In genomic region chr19:28357595-28357994, GRCm38 (mm10) we compare ENCODE assay signal across 21 mouse cellular contexts.
DNase-seq lines count a peak whose midpoint lies in the region; ATAC-seq and TF ChIP-seq lines count a peak whose summit lies in the region.
"Had no signal": no experiment of that assay in that cellular context is flagged by ENCODE, and none has a peak within 500 bp of the region (broad histone marks: within the 10 kb centered on the region; RNA-seq: fewer than 3 reads in every experiment).

No protein-coding gene starts in this region.

- no peak overlapping the region for H3K4me2 ChIP-seq in forebrain, embryonic 15.5 days (replicated peaks)
- no peak overlapping the region for H3K4me2 ChIP-seq in forebrain, embryonic 16.5 days (ENCODE audit: low read length)
- no peak overlapping the region for H3K4me2 ChIP-seq in midbrain, embryonic 16.5 days (ENCODE audit: low read length)
- no peak overlapping the region for H3K4me2 ChIP-seq in lung, postnatal 0 days (replicated peaks; ENCODE audit: low read depth, low read length)
- H3K4me2 ChIP-seq: heart, embryonic 11.5 days; hindbrain, embryonic 15.5 days; limb, embryonic 13.5 days; liver, embryonic 13.5 days; midbrain, embryonic 15.5 days; neural tube, embryonic 15.5 days had no signal

- DNase-seq in midbrain, embryonic 10.5 days (ENCODE audit: low spot score) = no peak
- DNase-seq in cerebellum, adult 2 months = peak; percentile 63 to 78
- peak; percentile 76 to 82 for DNase-seq in cerebellum, postnatal 25 days
- DNase-seq in urinary bladder, adult 2 months (ENCODE audit: low spot score) = no peak
- DNase-seq in lung, postnatal 0 days (ENCODE audit: low spot score) = no peak
- DNase-seq: adrenal gland, postnatal 36 days; gastrocnemius, postnatal 14 days; heart, adult 11 months; layer of hippocampus, postnatal 36 days; liver, embryonic 13.5 days; lung, adult 2 months; right cerebral cortex, adult 18-20 months had no signal

- no peak for TF ChIP-seq POLR2A in cerebellum, adult 2 months (IDR thresholded peaks at IDR 0.05; ENCODE audit: borderline replicate concordance, insufficient read depth, low read length)

- H3K36me3 ChIP-seq in forebrain, embryonic 15.5 days = no peaks in the 10 kb centered on the region
- H3K36me3 ChIP-seq in forebrain, embryonic 16.5 days (ENCODE audit: control insufficient read depth, insufficient read depth) = no peaks in the 10 kb centered on the region
- no peaks in the 10 kb centered on the region for H3K36me3 ChIP-seq in midbrain, embryonic 10.5 days
- no peaks in the 10 kb centered on the region for H3K36me3 ChIP-seq in midbrain, embryonic 16.5 days (ENCODE audit: control insufficient read depth, insufficient read depth, low read length)
- H3K36me3 ChIP-seq in lung, postnatal 0 days (ENCODE audit: insufficient read depth, low read length) = no peaks in the 10 kb centered on the region
- H3K36me3 ChIP-seq: hindbrain, embryonic 15.5 days; limb, embryonic 13.5 days; liver, embryonic 13.5 days; midbrain, embryonic 15.5 days; neural tube, embryonic 15.5 days had no signal

- H3K9me3 ChIP-seq in forebrain, embryonic 15.5 days = no peaks in the 10 kb centered on the region
- no peaks in the 10 kb centered on the region for H3K9me3 ChIP-seq in forebrain, embryonic 16.5 days (ENCODE audit: control insufficient read depth, low read length)
- peaks cover 21% of the 10 kb centered on the region; the same call in 1 of the 2 replicates for H3K9me3 ChIP-seq in midbrain, embryonic 10.5 days (replicated peaks)
- no peaks in the 10 kb centered on the region for H3K9me3 ChIP-seq in midbrain, embryonic 16.5 days (replicated peaks; ENCODE audit: control insufficient read depth, low read length, poor library complexity, severe bottlenecking)
- no peaks in the 10 kb centered on the region for H3K9me3 ChIP-seq in lung, postnatal 0 days (ENCODE audit: low read length)
- H3K9me3 ChIP-seq: hindbrain, embryonic 15.5 days; limb, embryonic 13.5 days; liver, embryonic 13.5 days; neural tube, embryonic 15.5 days had no signal

- H3K4me1 ChIP-seq in forebrain, embryonic 15.5 days = peaks cover 12% of the 10 kb centered on the region
- peaks cover 12% of the 10 kb centered on the region for H3K4me1 ChIP-seq in forebrain, embryonic 16.5 days (replicated peaks; ENCODE audit: control insufficient read depth, insufficient read depth, low read length)
- H3K4me1 ChIP-seq in midbrain, embryonic 10.5 days = peaks cover 22% of the 10 kb centered on the region
- peaks cover 2% of the 10 kb centered on the region; the same call in 1 of the 2 replicates for H3K4me1 ChIP-seq in midbrain, embryonic 16.5 days (ENCODE audit: control insufficient read depth, insufficient read depth, low read length)
- H3K4me1 ChIP-seq in cerebellum, adult 2 months (ENCODE audit: control insufficient read depth, insufficient read depth, low read length) = no peaks in the 10 kb centered on the region
- H3K4me1 ChIP-seq in lung, postnatal 0 days (ENCODE audit: insufficient read depth, low read depth, low read length) = no peaks in the 10 kb centered on the region
- H3K4me1 ChIP-seq: hindbrain, embryonic 15.5 days; liver, embryonic 13.5 days; neural tube, embryonic 15.5 days had no signal

- TF ChIP-seq CTCF in cerebellum, adult 2 months (IDR thresholded peaks at IDR 0.05; ENCODE audit: borderline replicate concordance, insufficient read depth, low read depth, low read length) = no peak
- TF ChIP-seq CTCF in lung, postnatal 0 days (IDR thresholded peaks at IDR 0.05) = no peak

- 69% methylated on average over 9 of the region's 9 CpGs for WGBS in forebrain, embryonic 15.5 days
- 64% methylated on average over 9 of the region's 9 CpGs for WGBS in forebrain, embryonic 16.5 days
- 91% methylated on average over 9 of the region's 9 CpGs for WGBS in midbrain, embryonic 10.5 days
- whole genome bisulfite sequencing in midbrain, embryonic 16.5 days = 86% methylated on average over 9 of the region's 9 CpGs
- WGBS in cerebellum, adult 2 months = 11% methylated on average over 9 of the region's 9 CpGs
- WGBS in lung, postnatal 0 days = 74% methylated on average over 9 of the region's 9 CpGs

- ATAC-seq in forebrain, embryonic 15.5 days (replicated peaks) = no peak
- no peak for ATAC-seq in forebrain, embryonic 16.5 days
- ATAC-seq in midbrain, embryonic 16.5 days = no peak
- no peak for ATAC-seq in lung, postnatal 0 days
- ATAC-seq: intestine, embryonic 16.5 days; midbrain, embryonic 15.5 days had no signal

- H3K9ac ChIP-seq in forebrain, embryonic 15.5 days (replicated peaks) = no peak overlapping the region
- no peak overlapping the region for H3K9ac ChIP-seq in forebrain, embryonic 16.5 days (replicated peaks; ENCODE audit: low read depth, low read length)
- H3K9ac ChIP-seq in midbrain, embryonic 16.5 days (ENCODE audit: low read depth, low read length) = no peak overlapping the region
- no peak overlapping the region for H3K9ac ChIP-seq in lung, postnatal 0 days (replicated peaks; ENCODE audit: low read depth)
- H3K9ac ChIP-seq: hindbrain, embryonic 15.5 days; limb, embryonic 13.5 days; liver, embryonic 13.5 days; midbrain, embryonic 15.5 days; neural tube, embryonic 15.5 days had no signal

- TF ChIP-seq EP300 in lung, postnatal 0 days (IDR thresholded peaks at IDR 0.05) = no peak

- H3K27ac ChIP-seq in forebrain, embryonic 15.5 days (replicated peaks) = peak overlapping the region; percentile 54; the same call in 1 of the 2 replicates
- no peak overlapping the region; the same call in 1 of the 2 replicates for H3K27ac ChIP-seq in forebrain, embryonic 16.5 days (ENCODE audit: low read length)
- H3K27ac ChIP-seq in midbrain, embryonic 10.5 days (replicated peaks) = peak overlapping the region; percentile 55; the same call in 1 of the 2 replicates
- H3K27ac ChIP-seq in midbrain, embryonic 16.5 days (ENCODE audit: low read length) = no peak overlapping the region
- no peak overlapping the region for H3K27ac ChIP-seq in cerebellum, adult 2 months (ENCODE audit: insufficient read depth, low read length)
- no peak overlapping the region for H3K27ac ChIP-seq in lung, postnatal 0 days (ENCODE audit: low read length)
- H3K27ac ChIP-seq: hindbrain, embryonic 15.5 days; limb, embryonic 13.5 days; liver, embryonic 13.5 days; midbrain, embryonic 15.5 days; neural tube, embryonic 15.5 days had no signal

- H3K27me3 ChIP-seq in forebrain, embryonic 15.5 days = peaks cover 2% of the 10 kb centered on the region; the same call in 1 of the 2 replicates
- H3K27me3 ChIP-seq in forebrain, embryonic 16.5 days (replicated peaks; ENCODE audit: control insufficient read depth, insufficient read depth, low read length) = no peaks in the 10 kb centered on the region
- peaks cover 8% of the 10 kb centered on the region; the same call in 1 of the 2 replicates for H3K27me3 ChIP-seq in midbrain, embryonic 10.5 days (ENCODE audit: low read depth, poor library complexity, severe bottlenecking)
- no peaks in the 10 kb centered on the region for H3K27me3 ChIP-seq in midbrain, embryonic 16.5 days (ENCODE audit: control insufficient read depth, insufficient read depth, low read depth, low read length)
- no peaks in the 10 kb centered on the region; the same call in 1 of the 2 replicates for H3K27me3 ChIP-seq in cerebellum, adult 2 months (ENCODE audit: control insufficient read depth, insufficient read depth, low read length)
- H3K27me3 ChIP-seq in lung, postnatal 0 days (replicated peaks; ENCODE audit: insufficient read depth, low read length) = no peaks in the 10 kb centered on the region
- H3K27me3 ChIP-seq: hindbrain, embryonic 15.5 days; limb, embryonic 13.5 days; liver, embryonic 13.5 days; neural tube, embryonic 15.5 days had no signal

- no peak overlapping the region for H3K4me3 ChIP-seq in forebrain, embryonic 15.5 days
- no peak overlapping the region for H3K4me3 ChIP-seq in forebrain, embryonic 16.5 days (replicated peaks; ENCODE audit: low read length)
- no peak overlapping the region for H3K4me3 ChIP-seq in midbrain, embryonic 10.5 days
- no peak overlapping the region for H3K4me3 ChIP-seq in midbrain, embryonic 16.5 days (ENCODE audit: low read depth, low read length)
- no peak overlapping the region for H3K4me3 ChIP-seq in cerebellum, adult 2 months (replicated peaks; ENCODE audit: insufficient read depth, low read depth, low read length)
- no peak overlapping the region for H3K4me3 ChIP-seq in lung, postnatal 0 days (ENCODE audit: low read depth, low read length)
- H3K4me3 ChIP-seq: hindbrain, embryonic 15.5 days; limb, embryonic 13.5 days; liver, embryonic 13.5 days; midbrain, embryonic 15.5 days; neural tube, embryonic 15.5 days had no signal

Comparison
In these comparisons a context has a peak if more than half of its experiments do, and no peak if none do; other contexts are left out.
1. H3K27ac ChIP-seq: peak in forebrain, embryonic 15.5 days (single experiment) and midbrain, embryonic 10.5 days (single experiment); none in forebrain, embryonic 16.5 days (single experiment), midbrain, embryonic 16.5 days (single experiment), cerebellum, adult 2 months (single experiment) and lung, postnatal 0 days (single experiment).
2. DNase-seq: peak in cerebellum, adult 2 months (2 of 2) and cerebellum, postnatal 25 days (2 of 2); none in midbrain, embryonic 10.5 days (single experiment), urinary bladder, adult 2 months (single experiment) and lung, postnatal 0 days (single experiment).